Mouse (Mus musculus) stomach, embryonic 14.5 days (tissue): ENCODE data around the gene Gm45021. TPM values are rescaled to one million over a fixed set of nuclear protein-coding genes. Genes with fewer than 3 reads are reported as not detected.
A peak's percentile ranks its signal among the peaks of the same experiment; 100 is the strongest.

Source experiments
- ATAC-seq: fragments of 200-750 bp; cut with Nextera tagmentation; 2 replicates; pipeline ENCODE4 v1.8.0; 2017; ENCODE audit warnings: low read depth, moderate TSS enrichment; ENCODE audit not compliant: insufficient number of reproducible peaks, insufficient read depth, low FRiP score
- H3K27ac ChIP-seq: fragments of 300-500 bp; sonication (generic); 2 replicates; pipeline ENCODE4 v1.5.1; 2014; ENCODE audit warnings: mild to moderate bottlenecking, low read length, moderate library complexity, mixed read lengths
- H3K27me3 ChIP-seq: fragments of 300-500 bp; sonication (generic); 2 replicates; pipeline ENCODE4 v1.6.1; 2014; ENCODE audit warnings: low read length, control low read depth, mixed read lengths; ENCODE audit not compliant: control insufficient read depth, insufficient read depth
- H3K36me3 ChIP-seq: fragments of 300-500 bp; sonication (generic); 2 replicates; pipeline ENCODE4 v1.6.1; 2014; ENCODE audit warnings: mild to moderate bottlenecking, control low read depth, low read length, moderate library complexity, mixed read lengths; ENCODE audit not compliant: control insufficient read depth, insufficient read depth
- H3K4me1 ChIP-seq: fragments of 300-500 bp; sonication (generic); 2 replicates; pipeline ENCODE4 v1.6.1; 2014; ENCODE audit warnings: low read length, control low read depth, mixed read lengths; ENCODE audit not compliant: control insufficient read depth, insufficient read depth
- H3K4me2 ChIP-seq: fragments of 300-500 bp; sonication (generic); replicated peaks from 2 replicates; pipeline ENCODE4 v1.6.1; 2014; ENCODE audit warnings: low read depth, low read length, control low read depth
- H3K4me3 ChIP-seq: fragments of 300-500 bp; sonication (generic); 2 replicates; pipeline ENCODE4 v1.5.1; 2014; ENCODE audit warnings: low read depth, low read length, control low read depth
- H3K9ac ChIP-seq: fragments of 300-500 bp; sonication (generic); replicated peaks from 2 replicates; pipeline ENCODE4 v1.6.1; 2014; ENCODE audit warnings: low read depth, mild to moderate bottlenecking, control low read depth, low read length, moderate library complexity, mixed read lengths
- H3K9me3 ChIP-seq: fragments of 300-500 bp; sonication (generic); 2 replicates; pipeline ENCODE4 v1.6.1; 2016; ENCODE audit warnings: low read depth, low read length, control low read depth; ENCODE audit not compliant: control insufficient read depth
- WGBS: fragments of 180-500 bp; shearing (Covaris S2); extraction: QIAGEN DNeasy Blood & Tissue Kit; methylation state at CpG from one replicate; pipeline ENCODE4 v1.1.7; 2014; 5-methylcytosine and 5-hydroxymethylcytosine counted together
- polyA plus RNA-seq: library from polyadenylated mRNA; unstranded; fragments of >200 nt; fragmentation: Nextera tagmentation; extraction: Ambion mirVana; gene quantifications from 2 replicates; pipeline ENCODE4 v1.2.1, GENCODE M21; 2014

The Gm45021 gene
- polyA plus RNA-seq, 1 experiment from 2014 or later, result not detected

DNA sequence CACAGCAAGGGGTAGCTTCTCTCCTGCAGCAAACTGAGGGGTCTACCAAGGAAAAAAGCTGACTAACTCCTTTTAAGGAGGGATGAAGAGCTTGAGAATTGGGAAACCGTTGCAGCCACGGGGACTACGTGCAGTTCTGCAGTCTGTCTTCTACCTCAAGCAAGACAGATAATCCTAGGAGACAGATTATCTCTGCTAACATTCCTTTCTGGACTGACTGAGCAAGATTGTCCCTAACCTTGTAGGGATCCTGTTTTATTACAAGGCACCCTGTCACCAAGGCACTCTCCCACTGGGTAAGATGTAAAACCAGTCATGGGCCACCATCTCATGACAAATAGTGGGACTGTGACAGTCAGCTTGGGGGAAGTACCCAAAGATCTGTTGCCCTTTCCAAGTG lies 8.2 kb upstream of the Gm45021 start:
- no peaks in the 10 kb centered on the region for H3K36me3 ChIP-seq
- H3K27ac ChIP-seq, result no peak overlapping the region
- H3K27me3 ChIP-seq, result no peaks in the 10 kb centered on the region
- no peak overlapping the region for H3K4me2 ChIP-seq
- peaks cover 9% of the 10 kb centered on the region; the same call in 1 of the 2 replicates for H3K4me1 ChIP-seq
- no peak overlapping the region for H3K9ac ChIP-seq
- H3K9me3 ChIP-seq, result no peaks in the 10 kb centered on the region
- no peak for ATAC-seq
- H3K4me3 ChIP-seq, result no peak overlapping the region
- 31% methylated on average over 3 of the region's 3 CpGs for WGBS

GRCm38 (mm10) chr6:48582037-48582436 lies 7.4 kb upstream of the Gm45021 start:
- 76% methylated on average over 3 of the region's 3 CpGs for WGBS
- no peak overlapping the region for H3K4me2 ChIP-seq
- H3K27ac ChIP-seq, result no peak overlapping the region
- no peaks in the 10 kb centered on the region for H3K9me3 ChIP-seq
- no peak overlapping the region for H3K4me3 ChIP-seq
- no peak overlapping the region for H3K9ac ChIP-seq
- H3K27me3 ChIP-seq, result no peaks in the 10 kb centered on the region
- peaks cover 9% of the 10 kb centered on the region; the same call in 1 of the 2 replicates for H3K4me1 ChIP-seq
- no peaks in the 10 kb centered on the region for H3K36me3 ChIP-seq
- ATAC-seq, result no peak

- 85% methylated on average over 3 of the region's 3 CpGs for WGBS
- Histone ChIP-seq H3K27ac (no peak overlapping the region), H3K4me1 (peaks cover 5% of the 10 kb centered on the region; the same call in 1 of the 2 replicates)
Observed at GRCm38 (mm10) chr6:48591221-48591845, 1.9 kb downstream of the Gm45021 start.

DNA sequence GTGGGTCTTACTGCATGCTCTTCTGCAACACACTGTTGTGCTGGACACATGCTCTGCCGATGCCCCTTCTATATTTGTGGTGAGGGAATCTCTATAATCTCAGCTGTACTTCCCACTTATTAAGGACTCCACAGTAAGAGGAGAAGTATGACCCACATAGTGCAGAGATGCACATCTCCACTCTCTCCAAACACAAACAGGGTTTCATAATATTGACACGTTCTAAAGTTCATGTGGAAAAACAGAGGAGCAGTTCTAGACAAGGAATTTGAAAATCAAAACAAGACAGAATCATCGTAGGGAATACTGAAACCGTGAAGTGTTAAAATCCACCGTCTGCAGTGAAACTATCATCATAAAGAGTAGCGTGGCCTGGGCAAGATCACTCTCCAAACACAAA lies 2.5 kb downstream of the Gm45021 start:
- no peak overlapping the region for H3K4me2 ChIP-seq
- 83% methylated on average over 6 of the region's 6 CpGs for WGBS
- no peak overlapping the region for H3K27ac ChIP-seq
- H3K27me3 ChIP-seq, result no peaks in the 10 kb centered on the region
- peaks cover 11% of the 10 kb centered on the region for H3K36me3 ChIP-seq
- ATAC-seq, result no peak
- H3K9me3 ChIP-seq, result peaks cover 10% of the 10 kb centered on the region
- H3K9ac ChIP-seq, result no peak overlapping the region
- peaks cover 5% of the 10 kb centered on the region; the same call in 1 of the 2 replicates for H3K4me1 ChIP-seq
- no peak overlapping the region for H3K4me3 ChIP-seq

More at GRCm38 (mm10) chr6:48591221-48591845, 1.9 kb downstream of the Gm45021 start:
- no peak overlapping the region for H3K4me2 ChIP-seq
- H3K9ac ChIP-seq, result no peak overlapping the region
- no peak for ATAC-seq
- H3K4me3 ChIP-seq, result no peak overlapping the region
- peaks cover 5% of the 10 kb centered on the region for H3K9me3 ChIP-seq
- H3K27me3 ChIP-seq, result no peaks in the 10 kb centered on the region
- peaks cover 6% of the 10 kb centered on the region; the same call in 1 of the 2 replicates for H3K36me3 ChIP-seq

- peak within 1 kb of the TSS; percentile 70 for H3K4me3 ChIP-seq
- H3K27me3 ChIP-seq, result no peaks in the 10 kb centered on the region
- peaks cover 26% of the 10 kb centered on the region for H3K9me3 ChIP-seq
- WGBS, result 8% methylated on average over 45 of the region's 45 CpGs
- H3K4me1 ChIP-seq, result peaks cover 5% of the 10 kb centered on the region; the same call in 1 of the 2 replicates
- peak; percentile 91 for ATAC-seq
- peak within 1 kb of the TSS; percentile 56 for H3K4me2 ChIP-seq
- H3K36me3 ChIP-seq, result peaks cover 26% of the 10 kb centered on the region
- H3K27ac ChIP-seq, result peak within 1 kb of the TSS; percentile 80
- H3K9ac ChIP-seq, result peak within 1 kb of the TSS; percentile 82
Observed at GRCm38 (mm10) chr6:48593158-48594042, 4.0 kb downstream of the Gm45021 start, which contains the start of the genes Repin1 and Gm44965. Repin1 (plus strand) TSS chr6:48593883. Gm44965 (plus strand) TSS chr6:48593941.

DNA sequence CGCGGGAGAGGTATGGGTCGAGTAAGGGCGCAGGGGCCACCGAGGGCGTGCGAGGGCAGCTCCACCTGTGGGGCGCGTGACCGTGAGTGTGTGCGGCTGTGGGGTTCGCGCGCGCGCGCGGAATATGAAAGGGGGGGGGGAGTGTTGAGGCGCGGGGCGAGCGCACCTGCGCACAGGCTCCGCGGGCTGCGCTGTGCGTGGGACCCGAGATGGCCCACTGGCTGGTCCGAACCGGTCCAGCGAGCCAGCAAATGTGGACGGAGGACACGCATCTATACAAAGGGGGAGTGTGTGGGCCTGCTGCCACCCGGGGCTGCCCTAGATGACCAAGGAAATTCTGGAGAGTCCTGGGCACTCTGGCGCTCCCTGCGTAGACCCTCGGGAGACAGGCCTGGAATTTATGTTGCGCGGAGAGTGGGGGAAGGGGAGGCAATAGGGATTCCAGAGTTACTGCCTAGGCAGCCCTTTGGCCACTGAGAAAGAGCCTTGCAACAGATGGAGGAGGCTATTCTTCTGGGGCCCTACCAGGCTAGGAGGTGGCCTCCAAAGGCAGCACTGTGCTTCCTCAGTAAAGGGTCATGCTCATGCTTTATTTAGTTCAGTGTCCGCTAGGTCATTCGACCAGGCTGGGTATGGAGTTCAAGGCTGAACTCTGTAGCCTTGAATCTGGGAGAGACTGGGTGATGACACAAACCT lies 4.8 kb downstream of the Gm45021 start:
- Histone ChIP-seq H3K27me3 (no peaks in the 10 kb centered on the region), H3K27ac (peak overlapping the region; percentile 80), H3K9me3 (peaks cover 26% of the 10 kb centered on the region), H3K4me3 (peak overlapping the region; percentile 70), H3K4me2 (peak overlapping the region; percentile 56), H3K9ac (peak overlapping the region; percentile 82), H3K4me1 (peaks cover 5% of the 10 kb centered on the region; the same call in 1 of the 2 replicates), H3K36me3 (peaks cover 33% of the 10 kb centered on the region)
- peak; percentile 24; the same call in 1 of the 2 replicates for ATAC-seq
- WGBS, result 2% methylated on average over 31 of the region's 41 CpGs

DNA sequence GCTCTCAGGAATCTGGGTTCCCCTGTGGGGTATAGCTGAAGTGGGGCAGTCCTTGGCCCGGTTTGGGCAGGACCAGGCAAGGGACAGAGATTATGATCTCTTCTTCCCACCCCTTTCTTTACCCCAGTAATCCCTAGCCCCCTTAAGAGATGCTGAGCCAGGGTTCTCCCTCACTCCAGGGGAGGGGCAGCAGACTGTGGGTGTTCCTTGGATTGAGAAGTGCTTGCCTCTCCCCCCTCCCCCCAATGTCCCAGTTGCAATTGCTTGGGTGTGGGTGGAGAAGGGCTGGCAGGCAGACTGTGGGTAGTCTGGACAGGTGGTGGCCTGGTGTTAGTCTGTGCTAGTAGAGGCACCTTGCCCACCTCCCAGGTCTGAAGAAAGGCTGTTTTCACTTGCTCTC lies 5.9 kb downstream of the Gm45021 start:
- ATAC-seq, result no peak
- Histone ChIP-seq H3K4me3 (peak overlapping the region; percentile 70; the same call in 1 of the 2 replicates), H3K9me3 (peaks cover 26% of the 10 kb centered on the region), H3K27me3 (no peaks in the 10 kb centered on the region), H3K27ac (no peak overlapping the region), H3K36me3 (peaks cover 39% of the 10 kb centered on the region), H3K4me1 (peaks cover 5% of the 10 kb centered on the region; the same call in 1 of the 2 replicates), H3K4me2 (peak overlapping the region; percentile 56), H3K9ac (no peak overlapping the region)
- 33% methylated on average over 1 of the region's 1 CpGs for WGBS
